Mouse (Mus musculus): Measurements from ENCODE around the gene Fam193a.

- TF ChIP-seq CTCF (IDR thresholded peaks at IDR 0.05; ENCODE audit: borderline replicate concordance, extremely low read depth, insufficient read depth, insufficient read length) (no peak), POLR2A (IDR thresholded peaks at IDR 0.05; ENCODE audit: borderline replicate concordance, extremely low read depth, insufficient read depth, insufficient read length, poor library complexity, severe bottlenecking) (no peak)
Measured at GRCm38 (mm10) chr5:34530116-34530515, 160.4 kb downstream of the Fam193a start.
